Mouse (Mus musculus) heart, embryonic 11.5 days (tissue): ENCODE measurements around the gene Foxj3. TPM values are rescaled to one million over a fixed set of nuclear protein-coding genes. Genes with fewer than 3 reads are reported as not detected.

Experiments
- polyA plus RNA-seq: library from polyadenylated mRNA; unstranded; fragments of >200 nt; fragmentation: Nextera tagmentation; extraction: Ambion mirVana; gene quantifications from 2 replicates; pipeline ENCODE4 v1.2.1, GENCODE M21; 2014

Foxj3 gene
- polyA plus RNA-seq, 1 experiment from 2014 or later, result 19.3 TPM

Other genes with a start within 250 kb of the Foxj3 start
- gene Ybx1, start 242.4 kb upstream of the Foxj3 start, polyA plus RNA-seq, result 769 and 780 TPM in 2 replicates
- 69.3 and 70.9 TPM in 2 replicates for gene Ppih, start 216.5 kb upstream of the Foxj3 start, polyA plus RNA-seq
- gene Ccdc30, start 121.5 kb upstream of the Foxj3 start, polyA plus RNA-seq, result 3.9 and 4.0 TPM in 2 replicates
- 26.6 and 27.1 TPM in 2 replicates for gene Ppcs, start 114.6 kb upstream of the Foxj3 start, polyA plus RNA-seq
- gene Zmynd12, start 114.2 kb upstream of the Foxj3 start, polyA plus RNA-seq, result not detected in 2 replicates
- gene Rimkla, start 44.4 kb upstream of the Foxj3 start, polyA plus RNA-seq, result 5.3 and 6.1 TPM in 2 replicates
- 3.0 and 4.2 TPM in 2 replicates for gene Frg2f1, start 2.5 kb downstream of the Foxj3 start, polyA plus RNA-seq
- gene Guca2a, start 100.7 kb downstream of the Foxj3 start, polyA plus RNA-seq, result 0.55 TPM in 1 of 2 replicates, not detected in the other
- not detected in 2 replicates for gene Guca2b, start 122.0 kb downstream of the Foxj3 start, polyA plus RNA-seq
- 4.8 and 6.7 TPM in 2 replicates for gene Hivep3, start 196.8 kb downstream of the Foxj3 start, polyA plus RNA-seq